Mouse (Mus musculus) kidney, embryonic 15.5 days (tissue): ENCODE measurements around the gene Garnl3. TPM values are rescaled to one million over a fixed set of nuclear protein-coding genes. Genes with fewer than 3 reads are reported as not detected.

ENCODE experiments used
- ATAC-seq: fragments of 200-750 bp; cut with Nextera tagmentation; replicated peaks from 2 replicates; pipeline ENCODE4 v1.8.0; 2017; ENCODE audit warnings: moderate TSS enrichment; ENCODE audit not compliant: low FRiP score
- H3K27ac ChIP-seq: fragments of 300-500 bp; sonication (generic); 2 replicates; pipeline ENCODE4 v1.5.1; 2015; ENCODE audit warnings: mild to moderate bottlenecking, inconsistent platforms
- H3K27me3 ChIP-seq: fragments of 300-500 bp; sonication (generic); 2 replicates; pipeline ENCODE4 v1.6.1; 2015; ENCODE audit warnings: inconsistent platforms
- H3K36me3 ChIP-seq: fragments of 300-500 bp; sonication (generic); 2 replicates; pipeline ENCODE4 v1.6.1; 2015; ENCODE audit warnings: inconsistent platforms
- H3K4me1 ChIP-seq: fragments of 300-500 bp; sonication (generic); 2 replicates; pipeline ENCODE4 v1.6.1; 2015; ENCODE audit warnings: inconsistent platforms
- H3K4me2 ChIP-seq: fragments of 300-500 bp; sonication (generic); 2 replicates; pipeline ENCODE4 v1.6.1; 2015; ENCODE audit warnings: moderate library complexity, mild to moderate bottlenecking, inconsistent platforms
- H3K4me3 ChIP-seq: fragments of 300-500 bp; sonication (generic); replicated peaks from 2 replicates; pipeline ENCODE4 v1.5.1; 2015; ENCODE audit warnings: mild to moderate bottlenecking, inconsistent platforms
- H3K9ac ChIP-seq: fragments of 300-500 bp; sonication (generic); 2 replicates; pipeline ENCODE4 v1.6.1; 2015; ENCODE audit warnings: mild to moderate bottlenecking, inconsistent platforms
- H3K9me3 ChIP-seq: fragments of 300-500 bp; sonication (generic); replicated peaks from 2 replicates; pipeline ENCODE4 v1.6.1; 2016; ENCODE audit warnings: inconsistent platforms
- WGBS: fragments of 180-500 bp; shearing (Covaris S2); methylation state at CpG from one replicate; pipeline ENCODE4 v1.1.7; 2015; ENCODE audit warnings: mixed read lengths; 5-methylcytosine and 5-hydroxymethylcytosine counted together
- polyA plus RNA-seq: library from polyadenylated mRNA; unstranded; fragments of >200 nt; fragmentation: Nextera tagmentation; extraction: Ambion mirVana; gene quantifications from 2 replicates; pipeline ENCODE4 v1.2.1, GENCODE M21; 2015

Gene Garnl3
- polyA plus RNA-seq, 1 experiment from 2014 or later = 14.0 TPM

DNA sequence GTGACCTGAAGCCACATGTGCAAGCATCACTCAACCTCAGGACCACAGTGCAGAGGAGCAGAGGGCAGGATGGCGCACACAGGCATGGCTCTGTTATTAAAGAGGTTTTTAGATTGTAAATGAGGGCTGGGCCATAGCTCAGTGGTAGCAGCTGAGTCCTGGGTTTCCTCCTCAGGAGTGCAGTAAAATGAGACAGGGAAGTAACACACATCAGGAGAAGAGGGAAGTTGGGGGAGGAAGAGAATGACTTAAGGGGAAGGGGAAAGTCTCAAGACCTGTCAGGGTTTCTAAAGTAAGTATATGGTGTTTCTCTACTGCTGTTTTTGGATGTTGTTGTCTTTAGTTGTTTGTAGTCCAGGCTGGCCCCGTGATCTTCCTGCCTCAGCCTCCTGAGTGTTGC, 7.0 kb upstream of the Garnl3 start:
- H3K4me1 ChIP-seq = 0 out of 2 replicates have a peak, but pooled peaks cover 6% of the 10 kb centered on the region
- no peak for ATAC-seq
- WGBS = 92% methylated on average over 2 of the region's 2 CpGs
- H3K9ac ChIP-seq = no peak overlapping the region
- H3K9me3 ChIP-seq = no peaks in the 10 kb centered on the region
- H3K4me2 ChIP-seq = no peak overlapping the region
- no peak overlapping the region for H3K27ac ChIP-seq
- H3K4me3 ChIP-seq = no peak overlapping the region
- H3K27me3 ChIP-seq = peaks cover 11% of the 10 kb centered on the region; the same call in 1 of the 2 replicates
- H3K36me3 ChIP-seq = no peaks in the 10 kb centered on the region

DNA sequence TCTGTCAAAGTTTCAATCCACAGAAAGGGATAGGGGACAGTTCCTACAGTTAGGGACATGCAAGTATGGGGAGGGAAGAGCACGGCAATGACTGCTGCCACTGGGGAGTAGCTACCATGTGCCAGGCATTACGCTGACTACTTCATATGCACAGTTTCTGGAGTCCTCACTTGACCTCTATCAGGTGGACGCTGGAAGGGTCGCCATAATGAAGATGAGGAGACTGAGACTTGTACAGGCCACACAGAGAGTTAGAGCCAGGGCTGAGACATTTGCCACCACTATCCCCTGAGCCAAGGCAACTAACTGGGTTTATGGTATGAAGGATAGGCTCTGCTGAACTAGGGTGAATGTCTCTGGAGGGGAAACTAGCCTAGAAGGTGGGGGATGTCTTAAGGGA, 6.3 kb upstream of the Garnl3 start:
- 0 out of 2 replicates have a peak, but pooled peaks cover 1% of the 10 kb centered on the region for H3K4me1 ChIP-seq
- no peak overlapping the region for H3K27ac ChIP-seq
- H3K9ac ChIP-seq = no peak overlapping the region
- WGBS = 86% methylated on average over 4 of the region's 4 CpGs
- H3K36me3 ChIP-seq = no peaks in the 10 kb centered on the region
- H3K4me2 ChIP-seq = no peak overlapping the region
- no peaks in the 10 kb centered on the region for H3K9me3 ChIP-seq
- H3K4me3 ChIP-seq = no peak overlapping the region
- H3K27me3 ChIP-seq = peaks cover 12% of the 10 kb centered on the region
- no peak for ATAC-seq

DNA sequence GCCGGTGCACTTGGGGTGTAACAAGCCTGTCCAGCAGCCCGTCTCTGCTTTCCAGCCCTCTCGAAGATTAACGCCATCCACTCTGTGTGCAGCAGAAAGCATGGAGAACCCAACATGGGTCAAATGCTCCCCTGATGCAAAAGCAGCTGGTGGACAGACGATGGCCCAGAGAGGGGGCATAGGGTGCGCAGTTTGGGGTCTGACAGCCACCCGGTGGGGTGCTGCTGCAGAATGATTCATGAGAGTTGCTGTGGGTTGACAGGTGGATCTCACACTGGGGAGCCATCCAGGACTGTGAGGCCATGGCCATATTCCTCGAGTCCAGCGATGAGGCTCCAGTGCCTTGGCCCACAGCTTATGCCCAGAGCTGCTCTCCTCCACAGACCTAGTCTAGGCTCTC, 5.8 kb upstream of the Garnl3 start:
- no peak overlapping the region for H3K9ac ChIP-seq
- no peak overlapping the region for H3K4me2 ChIP-seq
- H3K9me3 ChIP-seq = no peaks in the 10 kb centered on the region
- WGBS = 87% methylated on average over 9 of the region's 9 CpGs
- H3K4me1 ChIP-seq = peaks cover 5% of the 10 kb centered on the region
- H3K4me3 ChIP-seq = no peak overlapping the region
- H3K36me3 ChIP-seq = no peaks in the 10 kb centered on the region
- H3K27me3 ChIP-seq = peaks cover 17% of the 10 kb centered on the region
- no peak for ATAC-seq
- no peak overlapping the region for H3K27ac ChIP-seq

- peaks cover 24% of the 10 kb centered on the region for H3K27me3 ChIP-seq
- H3K36me3 ChIP-seq = no peaks in the 10 kb centered on the region
- 89% methylated on average over 6 of the region's 6 CpGs for WGBS
- H3K27ac ChIP-seq = no peak overlapping the region
- no peaks in the 10 kb centered on the region for H3K9me3 ChIP-seq
- no peak overlapping the region for H3K4me2 ChIP-seq
- H3K4me1 ChIP-seq = peaks cover 14% of the 10 kb centered on the region
- no peak for ATAC-seq
- H3K4me3 ChIP-seq = no peak overlapping the region
- H3K9ac ChIP-seq = no peak overlapping the region
Observed at GRCm38 (mm10) chr2:33136366-33136765, 4.9 kb upstream of the Garnl3 start.

GRCm38 (mm10) chr2:33134766-33135490, 3.5 kb upstream of the Garnl3 start:
- Histone ChIP-seq H3K4me2 (no peak overlapping the region), H3K27me3 (peaks cover 24% of the 10 kb centered on the region), H3K27ac (no peak overlapping the region), H3K36me3 (no peaks in the 10 kb centered on the region), H3K4me1 (peaks cover 16% of the 10 kb centered on the region), H3K9me3 (no peaks in the 10 kb centered on the region), H3K9ac (no peak overlapping the region), H3K4me3 (no peak overlapping the region)
- no peak for ATAC-seq
- 74% methylated on average over 7 of the region's 7 CpGs for WGBS

DNA sequence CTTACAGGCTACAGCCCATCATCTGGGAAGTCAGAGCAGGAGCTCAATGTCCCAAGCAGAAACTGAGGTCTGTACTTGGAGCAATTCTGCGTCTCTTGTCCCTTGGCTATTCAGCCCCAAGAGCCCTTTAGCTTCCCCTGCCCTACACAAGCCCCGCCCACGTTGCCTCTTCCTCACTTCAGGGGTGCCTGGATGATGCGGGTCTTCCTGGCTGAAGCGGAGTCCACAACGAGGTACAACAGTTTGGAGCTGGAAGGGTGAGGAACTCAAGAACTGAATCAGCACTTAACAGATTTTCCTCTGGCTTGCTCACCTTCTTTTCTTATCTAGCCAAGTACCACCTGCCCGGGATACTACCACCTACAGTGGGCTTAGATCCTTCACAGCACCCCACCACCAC, 852 bp upstream of the Garnl3 start:
- no peak overlapping the region for H3K4me3 ChIP-seq
- WGBS = 7% methylated on average over 7 of the region's 7 CpGs
- H3K27me3 ChIP-seq = peaks cover 30% of the 10 kb centered on the region
- no peak for ATAC-seq
- peaks cover 25% of the 10 kb centered on the region for H3K4me1 ChIP-seq
- H3K36me3 ChIP-seq = no peaks in the 10 kb centered on the region
- H3K4me2 ChIP-seq = peak overlapping the region; percentile 93; the same call in 1 of the 2 replicates
- no peaks in the 10 kb centered on the region for H3K9me3 ChIP-seq
- no peak overlapping the region for H3K9ac ChIP-seq
- H3K27ac ChIP-seq = no peak overlapping the region

DNA sequence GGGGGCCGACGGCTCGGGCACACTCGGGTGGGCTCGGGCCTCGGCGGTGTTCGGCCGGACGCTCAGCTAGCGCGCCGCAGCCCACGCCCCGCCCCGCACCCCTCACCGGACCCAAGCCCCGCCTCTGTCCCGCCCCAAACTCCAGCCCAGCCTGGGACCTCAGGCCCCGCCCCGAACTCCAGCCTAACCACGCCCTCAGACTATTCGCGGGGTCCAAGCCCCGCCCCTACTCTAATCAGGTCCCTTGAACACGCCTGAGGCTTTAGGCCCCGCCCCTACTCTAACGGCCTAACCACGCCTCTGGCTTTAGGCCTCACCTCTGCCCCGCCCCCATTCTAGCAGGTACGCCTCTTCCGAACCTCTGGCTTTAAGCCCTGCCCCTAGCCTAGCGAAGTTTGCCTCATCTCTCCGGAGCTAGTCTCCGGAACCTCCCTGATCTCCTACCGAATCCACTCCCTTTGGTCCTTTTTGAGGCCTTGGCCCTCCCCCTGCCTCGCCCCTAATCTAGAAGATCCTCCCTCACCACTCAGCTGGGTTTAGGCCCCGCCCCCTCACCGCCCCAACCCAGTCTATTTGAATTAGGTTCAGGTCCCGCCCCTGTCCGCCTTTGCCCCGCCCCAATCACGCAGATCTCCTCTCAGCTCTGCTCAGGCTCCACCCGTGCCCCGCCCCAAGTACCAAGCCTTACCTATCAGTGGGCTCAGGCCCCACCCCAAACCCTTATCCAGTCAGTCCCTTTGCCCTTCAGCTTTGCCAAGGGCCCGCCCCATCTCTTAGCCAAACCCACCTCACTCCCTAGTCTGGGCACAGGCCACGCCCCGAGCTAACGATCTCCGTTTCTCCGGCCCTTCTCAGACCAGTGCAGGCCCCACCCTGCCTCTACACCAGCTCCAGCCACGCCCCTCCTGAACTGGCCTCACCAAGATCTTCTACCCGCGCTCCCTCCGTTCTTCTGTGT, 649 bp downstream of the Garnl3 start:
- Histone ChIP-seq H3K36me3 (no peaks in the 10 kb centered on the region), H3K9ac (peak overlapping the region; percentile 61), H3K9me3 (no peaks in the 10 kb centered on the region), H3K27me3 (peaks cover 30% of the 10 kb centered on the region), H3K4me1 (peaks cover 25% of the 10 kb centered on the region), H3K27ac (peak overlapping the region; percentile 79), H3K4me2 (peak overlapping the region; percentile 93), H3K4me3 (peak overlapping the region; percentile 65)
- WGBS = under 1% methylated on average over 50 of the region's 55 CpGs
- ATAC-seq = peak; percentile 95

- peaks cover 30% of the 10 kb centered on the region for H3K27me3 ChIP-seq
- peak overlapping the region; percentile 93 for H3K4me2 ChIP-seq
- peak; percentile 46 for ATAC-seq
- under 1% methylated on average over 33 of the region's 33 CpGs for WGBS
- H3K27ac ChIP-seq = peak overlapping the region; percentile 79
- peaks cover 25% of the 10 kb centered on the region for H3K4me1 ChIP-seq
- peak overlapping the region; percentile 61 for H3K9ac ChIP-seq
- H3K36me3 ChIP-seq = no peaks in the 10 kb centered on the region
- peak overlapping the region; percentile 65 for H3K4me3 ChIP-seq
- H3K9me3 ChIP-seq = no peaks in the 10 kb centered on the region
Observed at GRCm38 (mm10) chr2:33130141-33130525, 1.3 kb downstream of the Garnl3 start.

DNA sequence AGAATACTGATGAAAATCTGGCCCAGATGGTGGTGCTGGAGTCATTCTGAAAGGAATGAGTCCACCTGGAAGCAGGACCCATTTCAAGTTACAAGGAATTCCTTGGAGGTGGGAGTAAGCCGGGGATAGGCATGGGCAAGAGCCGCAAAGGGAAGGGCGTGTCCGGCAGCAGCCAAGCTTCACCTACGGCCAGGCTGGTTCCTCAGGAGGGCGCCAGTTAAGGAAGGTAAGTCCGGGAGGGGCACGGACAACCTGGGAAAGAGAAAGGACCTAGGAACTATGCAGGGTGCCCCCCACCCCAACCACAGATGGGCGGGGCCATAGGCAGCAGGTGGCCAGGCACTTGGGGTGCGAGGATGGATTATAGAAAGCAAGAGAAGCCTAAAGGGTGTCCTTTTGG, 1.8 kb downstream of the Garnl3 start:
- Histone ChIP-seq H3K36me3 (no peaks in the 10 kb centered on the region), H3K4me3 (peak overlapping the region; percentile 65), H3K9me3 (no peaks in the 10 kb centered on the region), H3K4me1 (peaks cover 25% of the 10 kb centered on the region), H3K27ac (peak overlapping the region; percentile 79; the same call in 1 of the 2 replicates), H3K9ac (peak overlapping the region; percentile 61), H3K4me2 (peak overlapping the region; percentile 93), H3K27me3 (peaks cover 28% of the 10 kb centered on the region)
- ATAC-seq = no peak
- 2% methylated on average over 10 of the region's 10 CpGs for WGBS

GRCm38 (mm10) chr2:33129005-33129404, 2.4 kb downstream of the Garnl3 start:
- H3K27ac ChIP-seq = no peak overlapping the region
- ATAC-seq = no peak
- H3K4me2 ChIP-seq = peak overlapping the region; percentile 93
- no peaks in the 10 kb centered on the region for H3K36me3 ChIP-seq
- H3K27me3 ChIP-seq = peaks cover 23% of the 10 kb centered on the region
- peak overlapping the region; percentile 65; the same call in 1 of the 2 replicates for H3K4me3 ChIP-seq
- 67% methylated on average over 2 of the region's 2 CpGs for WGBS
- H3K9ac ChIP-seq = no peak overlapping the region
- H3K9me3 ChIP-seq = no peaks in the 10 kb centered on the region
- peaks cover 25% of the 10 kb centered on the region for H3K4me1 ChIP-seq

DNA sequence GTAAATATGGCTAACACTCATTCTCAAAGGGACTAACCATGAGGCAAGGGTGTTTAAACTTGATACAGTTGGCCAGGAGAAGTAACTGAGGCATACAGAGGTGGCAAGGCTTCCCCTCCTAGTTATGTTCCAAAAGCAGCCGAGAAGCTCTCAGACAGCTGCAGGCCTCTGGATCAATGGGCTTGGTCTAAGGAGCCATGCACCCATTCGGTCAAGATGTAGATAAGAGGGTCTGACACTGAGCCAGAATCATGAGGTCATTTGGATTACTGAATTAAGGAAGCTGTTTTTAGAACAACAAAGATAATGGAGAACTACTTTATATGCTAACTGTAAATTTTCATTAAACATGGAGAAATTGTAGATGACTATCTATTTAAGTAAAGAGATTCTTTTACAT, 4.2 kb downstream of the Garnl3 start:
- no peak for ATAC-seq
- Histone ChIP-seq H3K27me3 (peaks cover 13% of the 10 kb centered on the region), H3K4me2 (no peak overlapping the region), H3K9ac (no peak overlapping the region), H3K36me3 (no peaks in the 10 kb centered on the region), H3K4me3 (no peak overlapping the region), H3K27ac (no peak overlapping the region), H3K4me1 (peaks cover 20% of the 10 kb centered on the region), H3K9me3 (no peaks in the 10 kb centered on the region)
- 73% methylated on average over 2 of the region's 2 CpGs for WGBS

GRCm38 (mm10) chr2:33122856-33123255, 8.6 kb downstream of the Garnl3 start:
- no peak for ATAC-seq
- no peaks in the 10 kb centered on the region for H3K4me1 ChIP-seq
- no peaks in the 10 kb centered on the region for H3K9me3 ChIP-seq
- no peak overlapping the region for H3K27ac ChIP-seq
- WGBS = 76% methylated on average over 6 of the region's 6 CpGs
- H3K27me3 ChIP-seq = no peaks in the 10 kb centered on the region
- H3K9ac ChIP-seq = no peak overlapping the region
- H3K4me3 ChIP-seq = no peak overlapping the region
- H3K4me2 ChIP-seq = no peak overlapping the region
- H3K36me3 ChIP-seq = no peaks in the 10 kb centered on the region
